Mouse (Mus musculus): ENCODE data around the gene Olfr543. TPM values are rescaled to one million over a fixed set of nuclear protein-coding genes. Genes with fewer than 3 reads are reported as not detected.
A peak's percentile ranks its signal among the peaks of the same experiment; 100 is the strongest.

The Olfr543 gene
- polyA plus RNA-seq, 1 experiment from 2014 or later = 0.61 TPM

DNA sequence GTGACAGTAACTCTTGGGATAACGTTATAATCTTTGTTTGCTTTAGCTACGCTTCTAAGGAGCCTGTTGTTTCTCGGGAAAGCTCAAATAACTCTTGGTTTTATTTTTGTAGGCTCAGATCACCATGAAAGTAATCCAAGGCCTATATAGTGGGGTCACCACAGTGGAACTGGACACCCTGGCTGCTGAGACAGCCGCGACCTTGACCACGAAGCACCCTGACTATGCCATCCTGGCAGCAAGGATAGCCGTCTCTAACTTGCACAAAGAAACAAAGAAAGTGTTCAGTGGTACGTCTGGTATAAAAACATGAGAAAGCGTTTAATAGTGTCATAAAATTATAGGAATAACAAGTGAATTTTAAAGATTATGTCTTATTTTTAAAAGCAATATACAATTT is 35.0 kb downstream of the Olfr543 start:
- ATAC-seq (ENCODE audit: low FRiP score, low TSS enrichment) (no peak), DNase-seq (no peak)
- Histone ChIP-seq H3K4me1 (ENCODE audit: control insufficient read depth, insufficient read depth, low read length) (peaks cover 10% of the 10 kb centered on the region), H3K9ac (replicated peaks; ENCODE audit: low read length) (no peak overlapping the region), H3K27ac (replicated peaks; ENCODE audit: low read depth, low read length) (no peak overlapping the region), H3K4me3 (replicated peaks; ENCODE audit: low read depth, low read length) (no peak overlapping the region), H3K4me2 (ENCODE audit: low read length) (no peak overlapping the region), H3K9me3 (ENCODE audit: control insufficient read depth, low read length) (no peaks in the 10 kb centered on the region), H3K27me3 (ENCODE audit: control insufficient read depth, insufficient read depth, low read length) (no peaks in the 10 kb centered on the region), H3K36me3 (ENCODE audit: control insufficient read depth, insufficient read depth, low read length) (peaks cover 57% of the 10 kb centered on the region)
- 96% methylated on average over 9 of the region's 9 CpGs for WGBS

- 90% methylated on average over 2 of the region's 2 CpGs for whole genome bisulfite sequencing
- no peak overlapping the region for H3K4me2 ChIP-seq (ENCODE audit: low read length)
- peaks cover 39% of the 10 kb centered on the region for H3K36me3 ChIP-seq (ENCODE audit: control insufficient read depth, insufficient read depth, low read length)
- DNase-seq (no peak), ATAC-seq (ENCODE audit: low FRiP score, low TSS enrichment) (no peak)
- H3K9ac ChIP-seq (replicated peaks; ENCODE audit: low read length) = no peak overlapping the region
- no peak overlapping the region for H3K27ac ChIP-seq (replicated peaks; ENCODE audit: low read depth, low read length)
- H3K27me3 ChIP-seq (ENCODE audit: control insufficient read depth, insufficient read depth, low read length) = no peaks in the 10 kb centered on the region
- H3K4me3 ChIP-seq (replicated peaks; ENCODE audit: low read depth, low read length) = no peak overlapping the region
- H3K4me1 ChIP-seq (ENCODE audit: control insufficient read depth, insufficient read depth, low read length) = peaks cover 10% of the 10 kb centered on the region
- H3K9me3 ChIP-seq (ENCODE audit: control insufficient read depth, low read length) = no peaks in the 10 kb centered on the region
Observed at GRCm38 (mm10) chr7:102444301-102444700, 37.2 kb downstream of the Olfr543 start.

DNA sequence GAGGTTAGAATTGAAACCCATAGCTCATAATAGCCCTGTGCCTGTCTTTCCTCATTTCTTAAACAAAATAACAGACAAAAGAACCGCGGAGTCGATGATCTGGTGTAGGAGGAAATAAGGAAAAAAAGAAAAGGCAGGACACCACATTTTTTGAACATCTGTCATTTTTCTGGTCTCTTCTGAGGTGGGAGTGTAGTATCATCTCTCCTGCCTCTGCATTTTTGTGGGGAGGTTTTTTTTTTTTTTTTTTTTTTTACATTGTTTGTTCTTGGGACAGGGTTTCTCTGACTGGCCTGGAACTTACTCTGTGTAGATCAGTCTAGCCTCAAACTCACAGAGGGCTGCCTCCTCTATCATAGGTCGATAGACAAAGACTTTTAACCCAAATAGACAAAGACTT is 39.0 kb downstream of the Olfr543 start:
- Histone ChIP-seq H3K9ac (replicated peaks; ENCODE audit: low read length) (peak overlapping the region; percentile 67), H3K9me3 (ENCODE audit: control insufficient read depth, low read length) (no peaks in the 10 kb centered on the region), H3K4me2 (ENCODE audit: low read length) (peak overlapping the region; percentile 74), H3K27ac (replicated peaks; ENCODE audit: low read depth, low read length) (no peak overlapping the region), H3K4me3 (replicated peaks; ENCODE audit: low read depth, low read length) (peak overlapping the region; percentile 78), H3K36me3 (ENCODE audit: control insufficient read depth, insufficient read depth, low read length) (peaks cover 23% of the 10 kb centered on the region), H3K27me3 (ENCODE audit: control insufficient read depth, insufficient read depth, low read length) (no peaks in the 10 kb centered on the region), H3K4me1 (ENCODE audit: control insufficient read depth, insufficient read depth, low read length) (peaks cover 10% of the 10 kb centered on the region)
- 0% methylated on average over 4 of the region's 4 CpGs for WGBS
- ATAC-seq (ENCODE audit: low FRiP score, low TSS enrichment) (no peak), DNase-seq (peak; percentile 2)

DNA sequence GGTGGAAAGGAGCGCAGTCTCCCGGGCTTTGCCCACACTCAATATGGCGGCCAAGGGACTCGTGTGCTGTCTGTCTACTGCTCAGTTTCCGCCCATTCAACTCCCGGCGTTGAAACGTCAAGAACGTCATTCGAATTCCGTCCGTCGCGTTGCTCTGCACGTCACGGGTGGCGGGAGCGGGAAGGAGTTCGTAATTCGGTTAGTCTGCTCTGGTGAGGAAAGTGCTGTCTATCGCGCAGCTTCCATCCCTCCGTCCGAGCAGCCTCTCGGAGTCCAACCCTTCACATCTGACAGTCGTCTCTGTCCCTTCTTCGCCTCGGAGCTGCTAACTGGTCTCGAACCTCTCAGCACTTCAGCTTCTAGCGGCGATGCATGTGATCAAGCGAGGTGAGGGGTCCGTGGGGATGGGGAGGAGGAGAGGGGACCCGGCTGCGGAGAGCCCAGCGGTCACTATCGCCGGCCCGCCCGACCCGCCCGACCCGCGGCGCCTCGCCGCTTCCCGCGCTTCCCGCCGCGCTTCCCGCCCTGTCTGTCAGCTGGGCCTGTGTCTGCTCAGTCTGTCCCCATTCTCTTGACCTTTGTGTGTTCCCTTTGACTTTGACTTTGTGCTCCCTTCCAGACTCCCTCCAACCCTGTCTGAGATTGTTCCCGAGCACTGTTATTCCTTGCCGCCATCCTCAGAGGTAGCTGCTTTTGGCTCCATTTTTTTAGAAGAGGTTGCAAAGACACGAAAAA is 39.7 kb downstream of the Olfr543 start, which contains the start of gene Rrm1:
Gene Rrm1 (plus strand): TSS at position 39 of the 735 bp plus-strand sequence.
- Histone ChIP-seq H3K4me1 (ENCODE audit: control insufficient read depth, insufficient read depth, low read length) (peaks cover 10% of the 10 kb centered on the region), H3K4me2 (ENCODE audit: low read length) (peak within 1 kb of the TSS; percentile 74), H3K4me3 (replicated peaks; ENCODE audit: low read depth, low read length) (peak within 1 kb of the TSS; percentile 78), H3K27me3 (ENCODE audit: control insufficient read depth, insufficient read depth, low read length) (no peaks in the 10 kb centered on the region), H3K9ac (replicated peaks; ENCODE audit: low read length) (peak within 1 kb of the TSS; percentile 67), H3K27ac (replicated peaks; ENCODE audit: low read depth, low read length) (peak within 1 kb of the TSS; percentile 77), H3K9me3 (ENCODE audit: control insufficient read depth, low read length) (no peaks in the 10 kb centered on the region), H3K36me3 (ENCODE audit: control insufficient read depth, insufficient read depth, low read length) (peaks cover 18% of the 10 kb centered on the region)
- ATAC-seq (ENCODE audit: low FRiP score, low TSS enrichment) = peak; percentile 99
- under 1% methylated on average over 56 of the region's 56 CpGs for WGBS
- DNase-seq = peak; percentile 98

DNA sequence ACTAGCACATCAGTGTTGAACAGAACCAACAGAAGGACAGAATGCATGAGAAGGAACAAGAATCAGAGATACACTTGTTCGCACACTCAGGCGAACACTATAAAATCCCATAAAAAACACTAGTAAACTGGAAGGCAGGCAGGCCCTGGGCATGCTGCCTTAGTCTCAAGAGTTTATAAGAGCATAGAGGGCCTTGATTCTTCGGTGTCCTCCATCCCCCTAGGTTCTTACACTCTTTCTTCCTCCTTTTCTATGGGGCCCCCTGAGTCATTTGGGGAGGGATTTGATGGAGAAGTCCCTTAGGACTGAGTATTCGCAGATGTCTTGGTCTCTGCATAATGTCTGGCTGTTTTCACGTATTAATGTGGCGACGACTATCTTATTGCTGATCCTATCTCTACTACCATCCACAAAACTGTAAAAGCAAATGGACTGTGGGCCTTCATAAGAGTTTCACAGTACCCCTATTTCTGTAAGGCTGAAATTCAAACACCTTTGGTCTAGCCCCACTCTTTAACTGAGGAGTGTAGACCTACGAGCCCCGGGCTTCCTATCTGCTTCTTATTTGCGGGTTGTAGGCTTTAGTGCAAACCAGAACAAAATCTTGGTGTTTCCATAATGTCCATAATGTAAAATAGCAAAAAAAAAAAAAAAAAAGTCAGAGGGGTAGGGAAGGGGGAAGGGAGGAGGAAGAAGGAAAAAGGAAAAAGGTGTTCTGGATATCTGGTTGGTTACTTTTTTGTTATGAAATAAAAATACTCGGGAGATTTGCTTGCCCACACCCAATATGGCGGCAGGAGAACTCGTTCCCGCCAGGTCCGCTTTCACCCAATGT is 40.4 kb downstream of the Olfr543 start:
- Histone ChIP-seq H3K4me3 (replicated peaks; ENCODE audit: low read depth, low read length) (peak overlapping the region; percentile 78), H3K4me2 (ENCODE audit: low read length) (peak overlapping the region; percentile 74), H3K9me3 (ENCODE audit: control insufficient read depth, low read length) (no peaks in the 10 kb centered on the region), H3K4me1 (ENCODE audit: control insufficient read depth, insufficient read depth, low read length) (peaks cover 10% of the 10 kb centered on the region), H3K27me3 (ENCODE audit: control insufficient read depth, insufficient read depth, low read length) (no peaks in the 10 kb centered on the region), H3K9ac (replicated peaks; ENCODE audit: low read length) (no peak overlapping the region; the same call in 1 of the 2 replicates), H3K36me3 (ENCODE audit: control insufficient read depth, insufficient read depth, low read length) (peaks cover 10% of the 10 kb centered on the region), H3K27ac (replicated peaks; ENCODE audit: low read depth, low read length) (no peak overlapping the region)
- ATAC-seq (ENCODE audit: low FRiP score, low TSS enrichment) (peak; percentile 26; the same call in 1 of the 2 replicates), DNase-seq (no peak)
- WGBS = 55% methylated on average over 15 of the region's 15 CpGs

DNA sequence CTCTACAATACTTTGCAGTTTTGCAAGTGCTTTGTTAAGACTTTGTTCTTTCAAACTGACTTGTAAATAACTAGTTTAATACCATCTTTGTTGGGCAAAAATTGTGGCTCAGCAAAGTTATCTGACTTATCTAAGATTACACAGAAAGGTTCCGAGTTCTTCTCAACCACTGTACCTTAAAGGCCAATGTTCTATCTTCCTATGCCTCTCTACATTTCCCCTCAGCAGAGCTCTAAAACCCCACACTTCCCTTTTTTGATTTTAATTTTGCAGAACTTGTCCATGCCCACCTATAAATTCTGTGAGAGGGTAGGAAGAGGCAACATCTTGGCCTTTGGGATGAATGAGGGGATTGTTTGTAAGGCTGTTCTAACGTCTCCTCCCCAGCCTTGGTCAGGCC is 47.1 kb downstream of the Olfr543 start:
- no peak for DNase-seq

More for the DNA sequence above, 47.1 kb downstream of the Olfr543 start:
- 88% methylated on average over 2 of the region's 2 CpGs for WGBS
- no peaks in the 10 kb centered on the region for H3K9me3 ChIP-seq (ENCODE audit: control insufficient read depth, low read length)
- H3K9ac ChIP-seq (replicated peaks; ENCODE audit: low read length) = no peak overlapping the region
- H3K4me1 ChIP-seq (ENCODE audit: control insufficient read depth, insufficient read depth, low read length) = no peaks in the 10 kb centered on the region
- no peak for ATAC-seq (ENCODE audit: low FRiP score, low TSS enrichment)
- H3K27me3 ChIP-seq (ENCODE audit: control insufficient read depth, insufficient read depth, low read length) = no peaks in the 10 kb centered on the region
- 0 out of 2 replicates have a peak, but pooled peaks cover 5% of the 10 kb centered on the region for H3K36me3 ChIP-seq (ENCODE audit: control insufficient read depth, insufficient read depth, low read length)
- H3K27ac ChIP-seq (replicated peaks; ENCODE audit: low read depth, low read length) = no peak overlapping the region
- H3K4me2 ChIP-seq (ENCODE audit: low read length) = no peak overlapping the region
- H3K4me3 ChIP-seq (replicated peaks; ENCODE audit: low read depth, low read length) = no peak overlapping the region

Other genes with a start within 250 kb of the Olfr543 start
- 9.7 and 15.7 TPM in 2 replicates for gene Rhog, start 225.6 kb downstream of the Olfr543 start, polyA plus RNA-seq (2014; fragmentation: Nextera tagmentation; extraction: Ambion mirVana)
- 9.5 and 11.3 TPM in 2 replicates for gene Stim1, start 213.9 kb downstream of the Olfr543 start, polyA plus RNA-seq (2014; fragmentation: Nextera tagmentation; extraction: Ambion mirVana)
- 36.2 and 65.9 TPM in 2 replicates for gene Rrm1, start 40.0 kb downstream of the Olfr543 start, polyA plus RNA-seq (2014; fragmentation: Nextera tagmentation; extraction: Ambion mirVana)
- gene Olfr544, start 6.6 kb upstream of the Olfr543 start, polyA plus RNA-seq (2014; fragmentation: Nextera tagmentation; extraction: Ambion mirVana) = 0.14 and 0.22 TPM in 2 replicates
- 0.20 TPM in 1 of 2 replicates, not detected in the other for gene Olfr545, start 17.9 kb upstream of the Olfr543 start, polyA plus RNA-seq (2014; fragmentation: Nextera tagmentation; extraction: Ambion mirVana)
- gene Olfr547, start 53.1 kb upstream of the Olfr543 start, polyA plus RNA-seq (2014; fragmentation: Nextera tagmentation; extraction: Ambion mirVana) = not detected in 2 replicates
- gene Olfr548-ps1, start 59.2 kb upstream of the Olfr543 start, polyA plus RNA-seq (2014; fragmentation: Nextera tagmentation; extraction: Ambion mirVana) = not detected in 2 replicates
- not detected in 2 replicates for gene Olfr549, start 68.2 kb upstream of the Olfr543 start, polyA plus RNA-seq (2014; fragmentation: Nextera tagmentation; extraction: Ambion mirVana)
- gene Trim21, start 83.8 kb upstream of the Olfr543 start, polyA plus RNA-seq (2014; fragmentation: Nextera tagmentation; extraction: Ambion mirVana) = 0.61 TPM in 1 of 2 replicates, not detected in the other
- not detected in 2 replicates for gene Olfr550, start 89.8 kb upstream of the Olfr543 start, polyA plus RNA-seq (2014; fragmentation: Nextera tagmentation; extraction: Ambion mirVana)
- gene Olfr551, start 110.2 kb upstream of the Olfr543 start, polyA plus RNA-seq (2014; fragmentation: Nextera tagmentation; extraction: Ambion mirVana) = not detected in 2 replicates
- not detected in 2 replicates for gene Olfr552, start 116.1 kb upstream of the Olfr543 start, polyA plus RNA-seq (2014; fragmentation: Nextera tagmentation; extraction: Ambion mirVana)
- gene Olfr553, start 136.5 kb upstream of the Olfr543 start, polyA plus RNA-seq (2014; fragmentation: Nextera tagmentation; extraction: Ambion mirVana) = not detected in 2 replicates
- not detected in 2 replicates for gene Olfr554, start 156.8 kb upstream of the Olfr543 start, polyA plus RNA-seq (2014; fragmentation: Nextera tagmentation; extraction: Ambion mirVana)
- not detected in 2 replicates for gene Olfr555, start 177.1 kb upstream of the Olfr543 start, polyA plus RNA-seq (2014; fragmentation: Nextera tagmentation; extraction: Ambion mirVana)
- gene Olfr556, start 183.2 kb upstream of the Olfr543 start, polyA plus RNA-seq (2014; fragmentation: Nextera tagmentation; extraction: Ambion mirVana) = not detected in 2 replicates
- gene Trim68, start 205.6 kb upstream of the Olfr543 start, polyA plus RNA-seq (2014; fragmentation: Nextera tagmentation; extraction: Ambion mirVana) = 6.5 and 8.1 TPM in 2 replicates
- gene Olfr557, start 214.2 kb upstream of the Olfr543 start, polyA plus RNA-seq (2014; fragmentation: Nextera tagmentation; extraction: Ambion mirVana) = not detected in 2 replicates
- not detected in 2 replicates for gene Olfr558, start 220.5 kb upstream of the Olfr543 start, polyA plus RNA-seq (2014; fragmentation: Nextera tagmentation; extraction: Ambion mirVana)
- gene Olfr33, start 237.4 kb upstream of the Olfr543 start, polyA plus RNA-seq (2014; fragmentation: Nextera tagmentation; extraction: Ambion mirVana) = not detected in 2 replicates
- gene Olfr559, start 245.8 kb upstream of the Olfr543 start, polyA plus RNA-seq (2014; fragmentation: Nextera tagmentation; extraction: Ambion mirVana) = not detected in 2 replicates